Mouse (Mus musculus): ENCODE results near the gene Cxadr. TPM values are rescaled to one million over a fixed set of nuclear protein-coding genes. Genes with fewer than 3 reads are reported as not detected.

Gene Cxadr
- polyA plus RNA-seq, 1 experiment from 2014 or later: 105 TPM

DNA sequence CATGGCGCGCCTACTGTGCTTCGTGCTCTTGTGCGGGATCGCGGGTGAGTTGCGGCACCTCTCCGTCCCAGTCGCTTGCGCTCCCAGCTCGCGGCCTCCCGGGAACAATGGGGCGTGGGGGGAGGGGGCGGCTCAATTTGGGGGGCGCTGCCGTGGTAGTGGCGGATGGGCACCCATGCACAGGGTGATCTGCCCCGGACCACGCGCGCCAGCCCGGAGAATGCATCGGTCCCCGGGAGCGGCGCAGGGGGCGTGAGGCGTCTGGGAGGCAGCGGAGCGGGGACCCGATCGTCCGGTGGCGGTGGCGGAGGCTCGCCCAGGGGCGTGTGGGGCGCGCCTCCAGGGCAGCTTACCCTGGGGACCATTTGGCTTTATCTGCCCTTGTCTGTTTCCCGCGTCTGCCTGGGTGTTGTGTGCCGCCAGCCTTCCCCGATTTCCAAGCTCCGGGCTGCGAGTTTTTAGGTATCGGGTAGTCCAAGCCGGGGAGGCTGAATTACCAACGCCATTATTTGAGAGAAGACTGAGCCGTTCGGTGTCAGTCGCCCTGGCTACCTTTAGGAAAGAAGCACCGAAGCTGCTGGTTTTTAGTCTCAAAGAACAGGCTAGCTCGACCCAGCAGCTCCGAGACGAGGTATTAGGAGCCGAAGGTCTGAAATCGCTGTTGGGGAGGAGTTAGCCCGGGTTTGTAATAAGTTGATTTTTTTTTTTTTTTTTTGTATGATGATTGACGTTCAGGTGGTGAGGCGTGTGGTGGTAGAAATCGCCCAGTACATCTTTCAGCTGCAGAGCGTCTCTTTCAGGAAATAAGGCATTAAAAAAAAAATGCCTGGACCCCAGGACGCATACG, 765 bp downstream of the Cxadr start:
- WGBS: under 1% methylated on average over 58 of the region's 65 CpGs
- H3K27ac ChIP-seq (ENCODE audit: low read depth, low read length): peak overlapping the region; percentile 94
- DNase-seq (ENCODE audit: low spot score): peak; percentile 43

DNA sequence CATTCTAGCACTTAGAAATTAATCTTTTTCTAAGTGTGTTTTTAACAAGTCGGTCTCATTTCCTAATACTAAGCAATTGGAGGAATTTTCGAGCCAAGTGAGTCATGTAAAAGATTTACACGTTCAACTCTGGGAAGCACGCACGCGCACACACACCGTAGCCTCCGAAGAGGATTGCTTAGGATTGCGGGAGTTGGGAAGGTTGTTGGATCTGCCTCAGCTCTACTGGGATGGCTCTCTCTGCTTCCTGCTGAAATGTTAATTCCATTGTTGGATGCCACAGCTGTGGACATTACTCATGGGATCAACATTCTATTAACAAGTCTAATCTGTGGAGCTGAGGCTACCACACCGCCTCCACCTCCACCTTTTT, 1.4 kb downstream of the Cxadr start:
- Histone ChIP-seq H3K4me1 (ENCODE audit: control insufficient read depth, insufficient read depth, low read length) (peaks cover 12% of the 10 kb centered on the region), H3K9me3 (replicated peaks; ENCODE audit: control insufficient read depth, low read length) (no peaks in the 10 kb centered on the region), H3K4me2 (ENCODE audit: low read length) (peak overlapping the region; percentile 73), H3K27me3 (replicated peaks; ENCODE audit: control insufficient read depth, insufficient read depth, low read length) (no peaks in the 10 kb centered on the region), H3K9ac (ENCODE audit: low read length) (peak overlapping the region; percentile 97), H3K36me3 (ENCODE audit: control insufficient read depth, insufficient read depth, low read length) (no peaks in the 10 kb centered on the region; the same call in 1 of the 2 replicates), H3K27ac (ENCODE audit: low read depth, low read length) (no peak overlapping the region), H3K4me3 (ENCODE audit: low read depth, low read length) (peak overlapping the region; percentile 94)
- no peak for ATAC-seq
- WGBS: 3% methylated on average over 10 of the region's 10 CpGs
- peak; percentile 78 for DNase-seq (ENCODE audit: low spot score)

More for the DNA sequence above, 765 bp downstream of the Cxadr start:
- no peaks in the 10 kb centered on the region; the same call in 1 of the 2 replicates for H3K36me3 ChIP-seq (ENCODE audit: control insufficient read depth, insufficient read depth, low read length)
- H3K4me1 ChIP-seq (ENCODE audit: control insufficient read depth, insufficient read depth, low read length): peaks cover 12% of the 10 kb centered on the region
- ATAC-seq: peak; percentile 64
- no peaks in the 10 kb centered on the region for H3K9me3 ChIP-seq (replicated peaks; ENCODE audit: control insufficient read depth, low read length)
- H3K27me3 ChIP-seq (replicated peaks; ENCODE audit: control insufficient read depth, insufficient read depth, low read length): no peaks in the 10 kb centered on the region
- H3K4me3 ChIP-seq (ENCODE audit: low read depth, low read length): peak overlapping the region; percentile 94
- H3K4me2 ChIP-seq (ENCODE audit: low read length): peak overlapping the region; percentile 73
- H3K9ac ChIP-seq (ENCODE audit: low read length): peak overlapping the region; percentile 97

DNA sequence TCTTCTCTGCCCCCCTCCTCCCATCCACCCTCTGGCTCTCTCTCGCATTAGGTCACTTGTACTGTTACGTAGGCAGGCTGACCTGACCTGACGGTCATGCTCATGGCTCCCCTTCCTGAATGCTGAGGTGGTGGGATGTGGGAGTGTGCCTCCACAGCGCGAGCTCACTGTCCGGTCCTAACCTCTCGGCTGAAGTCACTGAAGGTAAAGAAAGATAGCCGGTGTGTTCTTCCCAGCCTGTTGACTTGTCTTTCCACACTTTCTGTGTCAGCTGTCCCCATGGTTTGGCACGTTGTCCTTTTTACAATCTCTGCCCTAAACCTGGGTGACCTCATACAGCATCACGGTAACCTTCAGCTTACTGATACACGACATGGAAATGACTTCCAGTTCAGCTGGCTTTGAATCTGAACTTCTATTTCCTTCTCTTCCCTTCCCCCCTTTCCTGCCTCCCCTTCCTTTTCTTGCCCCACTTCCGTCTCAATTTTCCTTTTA, 4.4 kb downstream of the Cxadr start:
- WGBS: 85% methylated on average over 12 of the region's 12 CpGs
- no peaks in the 10 kb centered on the region for H3K9me3 ChIP-seq (replicated peaks; ENCODE audit: control insufficient read depth, low read length)
- peaks cover 12% of the 10 kb centered on the region for H3K4me1 ChIP-seq (ENCODE audit: control insufficient read depth, insufficient read depth, low read length)
- no peaks in the 10 kb centered on the region for H3K27me3 ChIP-seq (replicated peaks; ENCODE audit: control insufficient read depth, insufficient read depth, low read length)
- DNase-seq (ENCODE audit: low spot score): no peak
- H3K27ac ChIP-seq (ENCODE audit: low read depth, low read length): no peak overlapping the region
- H3K36me3 ChIP-seq (ENCODE audit: control insufficient read depth, insufficient read depth, low read length): peaks cover 4% of the 10 kb centered on the region; the same call in 1 of the 2 replicates
- ATAC-seq: no peak
- no peak overlapping the region for H3K9ac ChIP-seq (ENCODE audit: low read length)
- H3K4me2 ChIP-seq (ENCODE audit: low read length): no peak overlapping the region
- no peak overlapping the region for H3K4me3 ChIP-seq (ENCODE audit: low read depth, low read length)

DNA sequence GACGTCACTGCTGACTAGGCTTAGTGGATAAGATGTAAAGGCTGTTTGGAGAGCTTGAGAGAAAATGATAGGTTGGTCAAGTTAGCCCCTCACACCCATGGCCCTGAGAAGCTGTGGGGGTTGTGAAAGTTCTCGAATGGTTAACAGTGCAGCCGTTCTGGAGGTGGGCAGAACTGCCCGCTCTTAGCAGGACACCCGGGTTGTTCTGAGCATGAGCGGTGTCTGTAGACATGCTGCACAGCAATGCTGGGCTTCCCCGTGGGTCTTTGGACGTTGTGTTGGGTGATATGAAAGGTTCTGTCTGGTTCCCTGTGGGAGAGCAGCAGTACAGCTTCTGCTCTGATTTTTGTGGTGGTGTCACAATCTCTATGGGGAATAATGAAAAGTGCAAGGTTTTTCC, 5.3 kb downstream of the Cxadr start:
- DNase-seq (ENCODE audit: low spot score): no peak
- no peak overlapping the region for H3K27ac ChIP-seq (ENCODE audit: low read depth, low read length)
- H3K9ac ChIP-seq (ENCODE audit: low read length): no peak overlapping the region
- H3K27me3 ChIP-seq (replicated peaks; ENCODE audit: control insufficient read depth, insufficient read depth, low read length): no peaks in the 10 kb centered on the region
- no peak for ATAC-seq
- H3K36me3 ChIP-seq (ENCODE audit: control insufficient read depth, insufficient read depth, low read length): peaks cover 4% of the 10 kb centered on the region; the same call in 1 of the 2 replicates
- no peak overlapping the region for H3K4me2 ChIP-seq (ENCODE audit: low read length)
- H3K9me3 ChIP-seq (replicated peaks; ENCODE audit: control insufficient read depth, low read length): no peaks in the 10 kb centered on the region
- 87% methylated on average over 8 of the region's 8 CpGs for WGBS
- no peak overlapping the region for H3K4me3 ChIP-seq (ENCODE audit: low read depth, low read length)
- H3K4me1 ChIP-seq (ENCODE audit: control insufficient read depth, insufficient read depth, low read length): peaks cover 12% of the 10 kb centered on the region

DNA sequence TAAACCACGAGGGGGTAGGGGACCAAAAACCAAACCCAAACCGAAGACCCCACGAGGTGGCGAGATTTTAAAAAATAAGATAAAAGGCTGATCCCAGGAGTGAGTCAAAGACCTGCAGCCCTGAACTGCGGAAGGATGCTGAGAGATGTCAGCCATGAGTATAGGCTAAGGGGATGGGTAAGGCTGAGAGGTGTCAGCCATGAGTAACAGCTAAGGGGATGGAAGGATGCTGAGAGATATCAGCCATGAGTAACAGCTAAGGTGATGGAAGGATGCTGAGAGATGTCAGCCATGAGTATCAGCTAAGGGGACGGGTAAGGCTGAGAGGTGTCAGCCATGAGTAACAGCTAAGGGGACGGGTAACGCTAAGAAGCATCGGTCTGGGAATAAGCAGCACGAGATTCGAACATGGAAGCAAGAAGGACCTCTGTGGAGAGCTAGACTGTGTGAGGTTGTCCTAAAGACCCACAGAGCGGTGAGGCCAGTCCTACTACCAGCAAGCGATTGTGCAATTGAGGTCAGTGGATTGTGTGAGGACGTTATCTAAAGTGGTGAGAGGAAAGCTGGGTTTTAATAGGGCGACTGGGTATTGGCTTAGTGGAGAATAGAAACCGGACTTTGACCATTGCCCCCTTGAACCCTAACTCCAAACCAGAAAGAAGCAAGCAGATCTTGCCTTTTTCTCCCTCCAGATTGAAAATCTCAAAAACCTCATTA, 6.3 kb downstream of the Cxadr start:
- 95% methylated on average over 16 of the region's 16 CpGs for WGBS
- no peak overlapping the region for H3K9ac ChIP-seq (ENCODE audit: low read length)
- H3K4me3 ChIP-seq (ENCODE audit: low read depth, low read length): no peak overlapping the region
- no peaks in the 10 kb centered on the region for H3K27me3 ChIP-seq (replicated peaks; ENCODE audit: control insufficient read depth, insufficient read depth, low read length)
- H3K36me3 ChIP-seq (ENCODE audit: control insufficient read depth, insufficient read depth, low read length): peaks cover 4% of the 10 kb centered on the region; the same call in 1 of the 2 replicates
- no peak overlapping the region for H3K4me2 ChIP-seq (ENCODE audit: low read length)
- no peak overlapping the region for H3K27ac ChIP-seq (ENCODE audit: low read depth, low read length)
- DNase-seq (ENCODE audit: low spot score): no peak
- no peaks in the 10 kb centered on the region for H3K9me3 ChIP-seq (replicated peaks; ENCODE audit: control insufficient read depth, low read length)
- peaks cover 15% of the 10 kb centered on the region for H3K4me1 ChIP-seq (ENCODE audit: control insufficient read depth, insufficient read depth, low read length)
- ATAC-seq: no peak

DNA sequence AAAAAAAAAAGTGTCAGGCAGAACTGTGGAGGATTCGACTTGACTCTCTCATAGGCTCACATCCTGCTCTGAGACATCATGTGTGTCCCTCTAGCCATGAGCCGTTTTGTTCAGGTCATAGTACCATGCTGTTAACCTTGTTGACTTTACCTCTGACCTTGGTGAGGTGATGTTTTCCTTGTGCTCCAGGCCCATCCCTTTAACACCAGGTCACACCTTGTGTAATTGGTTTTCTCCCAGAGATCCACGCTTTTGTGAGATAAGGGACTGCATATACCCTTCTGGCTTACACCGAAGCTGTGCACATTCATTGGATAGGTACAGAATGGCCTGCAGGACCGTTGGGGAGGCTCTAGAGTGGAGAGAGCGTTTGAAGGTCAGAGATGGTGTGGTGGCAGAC, 8.0 kb downstream of the Cxadr start:
- no peak for ATAC-seq
- WGBS: 93% methylated on average over 6 of the region's 6 CpGs

DNA sequence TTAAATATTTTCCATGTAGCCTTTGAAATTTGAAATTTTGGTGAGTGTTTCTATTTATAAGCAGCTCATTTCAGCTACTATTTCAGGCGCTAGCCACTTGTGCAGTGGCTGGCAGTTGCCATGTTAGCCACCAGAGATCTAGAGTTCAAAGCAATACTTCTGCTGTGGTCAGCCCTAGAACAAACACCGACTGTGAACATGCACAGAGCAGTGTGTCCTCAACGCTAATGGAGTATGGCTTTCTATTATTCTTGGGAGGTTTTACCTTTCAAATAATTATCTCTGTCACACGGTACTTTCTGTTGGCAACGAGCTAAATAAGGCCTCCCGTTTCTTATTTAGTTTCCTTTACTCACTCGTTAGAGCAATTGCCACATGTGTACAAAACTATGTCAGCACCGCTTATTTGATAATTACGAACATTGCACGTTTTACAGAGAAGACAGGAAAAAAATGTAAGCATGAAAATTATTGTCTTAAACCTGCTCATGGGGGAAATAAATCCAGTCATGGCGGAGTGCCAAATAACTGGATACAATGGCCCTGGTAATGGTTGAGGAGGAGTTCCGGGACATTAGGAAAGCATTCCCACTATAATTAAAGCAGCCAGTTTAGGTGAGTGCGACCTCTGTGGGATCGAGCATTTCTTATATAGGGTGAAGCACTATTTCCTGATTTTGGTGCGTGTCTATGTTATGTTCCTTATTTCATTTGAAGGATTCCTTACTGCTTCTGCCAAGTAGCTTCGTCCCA, 12.0 kb downstream of the Cxadr start:
- Histone ChIP-seq H3K9ac (ENCODE audit: low read length) (0 out of 2 replicates have a peak overlapping the region, but pooled peaks have one; percentile 32), H3K27me3 (replicated peaks; ENCODE audit: control insufficient read depth, insufficient read depth, low read length) (no peaks in the 10 kb centered on the region), H3K36me3 (ENCODE audit: control insufficient read depth, insufficient read depth, low read length) (0 out of 2 replicates have a peak, but pooled peaks cover 4% of the 10 kb centered on the region), H3K4me1 (ENCODE audit: control insufficient read depth, insufficient read depth, low read length) (peaks cover 24% of the 10 kb centered on the region), H3K4me3 (ENCODE audit: low read depth, low read length) (peak overlapping the region; percentile 15), H3K27ac (ENCODE audit: low read depth, low read length) (no peak overlapping the region), H3K4me2 (ENCODE audit: low read length) (peak overlapping the region; percentile 45), H3K9me3 (replicated peaks; ENCODE audit: control insufficient read depth, low read length) (no peaks in the 10 kb centered on the region)
- ATAC-seq (peak; percentile 49), DNase-seq (ENCODE audit: low spot score) (peak; percentile 74)
- WGBS: 9% methylated on average over 16 of the region's 16 CpGs

More for the DNA sequence above, 8.0 kb downstream of the Cxadr start:
- H3K9me3 ChIP-seq (replicated peaks; ENCODE audit: control insufficient read depth, low read length): no peaks in the 10 kb centered on the region
- no peak overlapping the region for H3K4me2 ChIP-seq (ENCODE audit: low read length)
- H3K27ac ChIP-seq (ENCODE audit: low read depth, low read length): no peak overlapping the region
- no peak for DNase-seq (ENCODE audit: low spot score)
- no peaks in the 10 kb centered on the region for H3K27me3 ChIP-seq (replicated peaks; ENCODE audit: control insufficient read depth, insufficient read depth, low read length)
- no peak overlapping the region for H3K4me3 ChIP-seq (ENCODE audit: low read depth, low read length)
- H3K36me3 ChIP-seq (ENCODE audit: control insufficient read depth, insufficient read depth, low read length): 0 out of 2 replicates have a peak, but pooled peaks cover 4% of the 10 kb centered on the region
- H3K9ac ChIP-seq (ENCODE audit: low read length): no peak overlapping the region
- peaks cover 20% of the 10 kb centered on the region for H3K4me1 ChIP-seq (ENCODE audit: control insufficient read depth, insufficient read depth, low read length)

DNA sequence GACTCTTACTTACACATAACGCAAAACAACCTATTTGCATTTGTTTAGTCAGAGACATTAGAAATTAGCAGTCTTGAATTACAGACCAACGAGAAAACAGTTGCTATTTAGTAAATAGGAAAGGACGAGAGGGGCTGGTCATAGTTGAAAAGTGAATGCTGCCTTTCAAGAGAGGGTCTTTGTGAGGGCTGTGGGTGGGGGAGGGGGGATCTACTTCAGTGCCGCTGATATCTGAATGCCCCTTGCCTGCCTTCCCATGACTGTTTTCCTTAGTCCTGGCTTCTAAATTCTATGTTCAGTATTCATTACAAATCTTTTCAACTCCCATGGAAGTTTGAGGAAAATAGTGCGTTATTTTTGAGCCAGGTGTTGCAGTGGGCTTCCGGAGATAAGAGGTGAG, 12.7 kb downstream of the Cxadr start:
- H3K4me3 ChIP-seq (ENCODE audit: low read depth, low read length): peak overlapping the region; percentile 15

More for the DNA sequence above, 12.7 kb downstream of the Cxadr start:
- Histone ChIP-seq H3K4me1 (ENCODE audit: control insufficient read depth, insufficient read depth, low read length) (peaks cover 24% of the 10 kb centered on the region), H3K27ac (ENCODE audit: low read depth, low read length) (no peak overlapping the region), H3K27me3 (replicated peaks; ENCODE audit: control insufficient read depth, insufficient read depth, low read length) (no peaks in the 10 kb centered on the region), H3K9me3 (replicated peaks; ENCODE audit: control insufficient read depth, low read length) (no peaks in the 10 kb centered on the region), H3K9ac (ENCODE audit: low read length) (peak overlapping the region; percentile 32), H3K4me2 (ENCODE audit: low read length) (peak overlapping the region; percentile 45), H3K36me3 (ENCODE audit: control insufficient read depth, insufficient read depth, low read length) (0 out of 2 replicates have a peak, but pooled peaks cover 4% of the 10 kb centered on the region)
- WGBS: 11% methylated on average over 6 of the region's 6 CpGs
- ATAC-seq (no peak), DNase-seq (ENCODE audit: low spot score) (peak; percentile 29)
